Mouse (Mus musculus): ENCODE measurements around the gene Traf5. TPM values are rescaled to one million over a fixed set of nuclear protein-coding genes. Genes with fewer than 3 reads are reported as not detected.

Gene Traf5
- polyA plus RNA-seq, 1 experiment from 2014 or later, result 6.5 TPM

GRCm38 (mm10) chr1:192063209-192063946, 29.0 kb downstream of the Traf5 start:
- 91% methylated on average over 8 of the region's 8 CpGs for WGBS
- H3K9me3 ChIP-seq (ENCODE audit: control insufficient read depth, low read length), result no peaks in the 10 kb centered on the region
- H3K27ac ChIP-seq (replicated peaks; ENCODE audit: low read depth, low read length), result no peak overlapping the region
- no peaks in the 10 kb centered on the region for H3K4me1 ChIP-seq (ENCODE audit: control insufficient read depth, insufficient read depth, low read length)
- ATAC-seq (ENCODE audit: insufficient number of reproducible peaks, low FRiP score, low TSS enrichment, low read depth) (no peak), DNase-seq (ENCODE audit: low spot score) (no peak)
- H3K4me3 ChIP-seq (ENCODE audit: low read depth, low read length), result no peak overlapping the region
- H3K27me3 ChIP-seq (ENCODE audit: control insufficient read depth, insufficient read depth, low read length), result no peaks in the 10 kb centered on the region
- no peak overlapping the region for H3K4me2 ChIP-seq (ENCODE audit: low read depth, severe bottlenecking)
- H3K36me3 ChIP-seq (ENCODE audit: control insufficient read depth, insufficient read depth, low read length), result no peaks in the 10 kb centered on the region
- no peak overlapping the region for H3K9ac ChIP-seq (ENCODE audit: low read length)

- ATAC-seq (ENCODE audit: insufficient number of reproducible peaks, low FRiP score, low TSS enrichment, low read depth) (no peak), DNase-seq (ENCODE audit: low spot score) (no peak)
- no peak overlapping the region for H3K27ac ChIP-seq (replicated peaks; ENCODE audit: low read depth, low read length)
- no peak overlapping the region for H3K4me2 ChIP-seq (ENCODE audit: low read depth, severe bottlenecking)
- no peaks in the 10 kb centered on the region for H3K36me3 ChIP-seq (ENCODE audit: control insufficient read depth, insufficient read depth, low read length)
- no peaks in the 10 kb centered on the region for H3K4me1 ChIP-seq (ENCODE audit: control insufficient read depth, insufficient read depth, low read length)
- H3K27me3 ChIP-seq (ENCODE audit: control insufficient read depth, insufficient read depth, low read length), result no peaks in the 10 kb centered on the region
- H3K4me3 ChIP-seq (ENCODE audit: low read depth, low read length), result no peak overlapping the region
- no peak overlapping the region for H3K9ac ChIP-seq (ENCODE audit: low read length)
- no peaks in the 10 kb centered on the region for H3K9me3 ChIP-seq (ENCODE audit: control insufficient read depth, low read length)
- WGBS, result 87% methylated on average over 14 of the region's 14 CpGs
These were observed 29.7 kb downstream of the Traf5 start for GRCm38 (mm10) chr1:192062682-192063081.

- Histone ChIP-seq H3K27me3 (ENCODE audit: control insufficient read depth, insufficient read depth, low read length) (no peaks in the 10 kb centered on the region), H3K9ac (ENCODE audit: low read length) (no peak overlapping the region), H3K27ac (replicated peaks; ENCODE audit: low read depth, low read length) (no peak overlapping the region), H3K4me1 (ENCODE audit: control insufficient read depth, insufficient read depth, low read length) (no peaks in the 10 kb centered on the region), H3K4me3 (ENCODE audit: low read depth, low read length) (no peak overlapping the region), H3K9me3 (ENCODE audit: control insufficient read depth, low read length) (no peaks in the 10 kb centered on the region), H3K36me3 (ENCODE audit: control insufficient read depth, insufficient read depth, low read length) (no peaks in the 10 kb centered on the region), H3K4me2 (ENCODE audit: low read depth, severe bottlenecking) (no peak overlapping the region)
- no peak for ATAC-seq (ENCODE audit: insufficient number of reproducible peaks, low FRiP score, low TSS enrichment, low read depth)
- 76% methylated on average over 4 of the region's 4 CpGs for WGBS
- DNase-seq (ENCODE audit: low spot score), result no peak
These were observed 30.6 kb downstream of the Traf5 start for GRCm38 (mm10) chr1:192061666-192062306.

- no peaks in the 10 kb centered on the region for H3K36me3 ChIP-seq (ENCODE audit: control insufficient read depth, insufficient read depth, low read length)
- H3K9me3 ChIP-seq (ENCODE audit: control insufficient read depth, low read length), result no peaks in the 10 kb centered on the region
- no peak for ATAC-seq (ENCODE audit: insufficient number of reproducible peaks, low FRiP score, low TSS enrichment, low read depth)
- no peak overlapping the region for H3K4me2 ChIP-seq (ENCODE audit: low read depth, severe bottlenecking)
- no peak overlapping the region for H3K4me3 ChIP-seq (ENCODE audit: low read depth, low read length)
- H3K9ac ChIP-seq (ENCODE audit: low read length), result no peak overlapping the region
- no peaks in the 10 kb centered on the region for H3K4me1 ChIP-seq (ENCODE audit: control insufficient read depth, insufficient read depth, low read length)
- no peak for DNase-seq (ENCODE audit: low spot score)
- H3K27ac ChIP-seq (replicated peaks; ENCODE audit: low read depth, low read length), result no peak overlapping the region
- WGBS, result 82% methylated on average over 10 of the region's 10 CpGs
- H3K27me3 ChIP-seq (ENCODE audit: control insufficient read depth, insufficient read depth, low read length), result no peaks in the 10 kb centered on the region
These were observed 33.4 kb downstream of the Traf5 start for GRCm38 (mm10) chr1:192058911-192059310.

GRCm38 (mm10) chr1:192053726-192054125, 38.6 kb downstream of the Traf5 start:
- H3K27me3 ChIP-seq (ENCODE audit: control insufficient read depth, insufficient read depth, low read length), result no peaks in the 10 kb centered on the region
- no peaks in the 10 kb centered on the region for H3K4me1 ChIP-seq (ENCODE audit: control insufficient read depth, insufficient read depth, low read length)
- H3K9me3 ChIP-seq (ENCODE audit: control insufficient read depth, low read length), result no peaks in the 10 kb centered on the region
- 50% methylated on average over 3 of the region's 3 CpGs for WGBS
- no peak overlapping the region for H3K9ac ChIP-seq (ENCODE audit: low read length)
- no peak overlapping the region for H3K4me3 ChIP-seq (ENCODE audit: low read depth, low read length)
- no peaks in the 10 kb centered on the region; the same call in 1 of the 2 replicates for H3K36me3 ChIP-seq (ENCODE audit: control insufficient read depth, insufficient read depth, low read length)
- DNase-seq (ENCODE audit: low spot score), result no peak
- ATAC-seq (ENCODE audit: insufficient number of reproducible peaks, low FRiP score, low TSS enrichment, low read depth), result no peak
- no peak overlapping the region for H3K4me2 ChIP-seq (ENCODE audit: low read depth, severe bottlenecking)
- H3K27ac ChIP-seq (replicated peaks; ENCODE audit: low read depth, low read length), result no peak overlapping the region

- Histone ChIP-seq H3K9me3 (ENCODE audit: control insufficient read depth, low read length) (no peaks in the 10 kb centered on the region), H3K9ac (ENCODE audit: low read length) (no peak overlapping the region), H3K27ac (replicated peaks; ENCODE audit: low read depth, low read length) (no peak overlapping the region), H3K4me1 (ENCODE audit: control insufficient read depth, insufficient read depth, low read length) (no peaks in the 10 kb centered on the region), H3K4me2 (ENCODE audit: low read depth, severe bottlenecking) (no peak overlapping the region), H3K27me3 (ENCODE audit: control insufficient read depth, insufficient read depth, low read length) (no peaks in the 10 kb centered on the region), H3K36me3 (ENCODE audit: control insufficient read depth, insufficient read depth, low read length) (no peaks in the 10 kb centered on the region; the same call in 1 of the 2 replicates), H3K4me3 (ENCODE audit: low read depth, low read length) (no peak overlapping the region)
- DNase-seq (ENCODE audit: low spot score), result no peak
- ATAC-seq (ENCODE audit: insufficient number of reproducible peaks, low FRiP score, low TSS enrichment, low read depth), result no peak
- 87% methylated on average over 5 of the region's 5 CpGs for WGBS
These were observed 39.4 kb downstream of the Traf5 start for GRCm38 (mm10) chr1:192052986-192053385.

GRCm38 (mm10) chr1:192052461-192052860, 39.9 kb downstream of the Traf5 start:
- Histone ChIP-seq H3K4me2 (ENCODE audit: low read depth, severe bottlenecking) (no peak overlapping the region), H3K36me3 (ENCODE audit: control insufficient read depth, insufficient read depth, low read length) (no peaks in the 10 kb centered on the region; the same call in 1 of the 2 replicates), H3K9ac (ENCODE audit: low read length) (no peak overlapping the region), H3K4me3 (ENCODE audit: low read depth, low read length) (no peak overlapping the region), H3K4me1 (ENCODE audit: control insufficient read depth, insufficient read depth, low read length) (no peaks in the 10 kb centered on the region), H3K9me3 (ENCODE audit: control insufficient read depth, low read length) (no peaks in the 10 kb centered on the region), H3K27me3 (ENCODE audit: control insufficient read depth, insufficient read depth, low read length) (no peaks in the 10 kb centered on the region), H3K27ac (replicated peaks; ENCODE audit: low read depth, low read length) (no peak overlapping the region)
- ATAC-seq (ENCODE audit: insufficient number of reproducible peaks, low FRiP score, low TSS enrichment, low read depth) (no peak), DNase-seq (ENCODE audit: low spot score) (no peak)
- WGBS, result 92% methylated on average over 8 of the region's 8 CpGs

- H3K27ac ChIP-seq (replicated peaks; ENCODE audit: low read depth, low read length), result no peak overlapping the region
- DNase-seq (ENCODE audit: low spot score) (no peak), ATAC-seq (ENCODE audit: insufficient number of reproducible peaks, low FRiP score, low TSS enrichment, low read depth) (no peak)
- H3K4me1 ChIP-seq (ENCODE audit: control insufficient read depth, insufficient read depth, low read length), result no peaks in the 10 kb centered on the region
- no peak overlapping the region for H3K4me2 ChIP-seq (ENCODE audit: low read depth, severe bottlenecking)
- no peak overlapping the region for H3K9ac ChIP-seq (ENCODE audit: low read length)
- H3K27me3 ChIP-seq (ENCODE audit: control insufficient read depth, insufficient read depth, low read length), result no peaks in the 10 kb centered on the region
- no peak overlapping the region for H3K4me3 ChIP-seq (ENCODE audit: low read depth, low read length)
- H3K36me3 ChIP-seq (ENCODE audit: control insufficient read depth, insufficient read depth, low read length), result no peaks in the 10 kb centered on the region
- no peaks in the 10 kb centered on the region; the same call in 1 of the 2 replicates for H3K9me3 ChIP-seq (ENCODE audit: control insufficient read depth, low read length)
These were observed 93.3 kb downstream of the Traf5 start for GRCm38 (mm10) chr1:191999022-191999421.
